Mouse (Mus musculus) MEL (cell line): ENCODE measurements at regions not wholly inside any gene's neighbourhood (a gene's known extent, or its start where the extent isn't known, plus 50 kb on each side); places are given as distances from the start of the nearest gene placed in this dataset.

ENCODE experiments used
- DNase-seq: peaks from one replicate; pipeline ENCODE4 v3.0.0; 2011; ENCODE audit warnings: low read depth, low spot score
- H3K27ac ChIP-seq: 2 replicates; pipeline ENCODE4 v1.5.1; 2012; ENCODE audit warnings: low read depth, mild to moderate bottlenecking, control low read depth, low read length, moderate library complexity; ENCODE audit not compliant: control insufficient read depth
- H3K27me3 ChIP-seq, 2 experiments: fragments of 150-350 bp in 1 of 2; sonication (generic) in 1 of 2; 2 replicates each; pipeline ENCODE4 v1.6.1; 2012; ENCODE audit warnings: low read length in 2 of 2, mild to moderate bottlenecking in 2 of 2, improper control_type of control experiment in 1 of 2, moderate library complexity in 1 of 2; ENCODE audit not compliant: insufficient read depth in 2 of 2, control insufficient read depth in 1 of 2
- H3K36me3 ChIP-seq, 2 experiments: 2 replicates each; pipeline ENCODE4 v1.6.1; 2012 to 2014; ENCODE audit warnings: low read length in 2 of 2, improper control_type of control experiment in 1 of 2, inconsistent platforms in 1 of 2, mild to moderate bottlenecking in 1 of 2; ENCODE audit not compliant: insufficient read depth in 2 of 2, control insufficient read depth in 1 of 2
- H3K4me1 ChIP-seq, 2 experiments: fragments of 150-350 bp in 1 of 2; sonication (generic) in 1 of 2; 2 replicates each; pipeline ENCODE4 v1.6.1; 2012; ENCODE audit warnings: low read length in 2 of 2, improper control_type of control experiment in 1 of 2, mild to moderate bottlenecking in 1 of 2; ENCODE audit not compliant: insufficient read depth in 2 of 2, control insufficient read depth in 1 of 2
- H3K4me3 ChIP-seq, 2 experiments: fragments of 150-350 bp in 1 of 2; sonication (generic) in 1 of 2; 2 replicates each; pipeline ENCODE4 v1.5.1; 2012; ENCODE audit warnings: low read depth in 2 of 2, low read length in 2 of 2, mild to moderate bottlenecking in 2 of 2, moderate library complexity in 2 of 2, control low read depth in 1 of 2, improper control_type of control experiment in 1 of 2; ENCODE audit not compliant: control insufficient read depth in 1 of 2, insufficient read depth in 1 of 2
- H3K79me2 ChIP-seq: 2 replicates; pipeline ENCODE4 v1.6.1; 2012; ENCODE audit warnings: mild to moderate bottlenecking, low read length, moderate library complexity; ENCODE audit not compliant: control insufficient read depth, poor library complexity, insufficient read depth
- H3K9ac ChIP-seq: 2 replicates; pipeline ENCODE4 v1.6.1; 2012; ENCODE audit warnings: low read depth, mild to moderate bottlenecking, control low read depth, low read length, moderate library complexity; ENCODE audit not compliant: control insufficient read depth, poor library complexity, severe bottlenecking
- H3K9me3 ChIP-seq: fragments of 150-350 bp; sonication (generic); replicated peaks from 2 replicates; pipeline ENCODE4 v1.6.1; 2012; ENCODE audit warnings: mild to moderate bottlenecking, low read length, improper control_type of control experiment, moderate library complexity; ENCODE audit not compliant: insufficient read depth
- CHD1 ChIP-seq: IDR thresholded peaks from 2 replicates; pipeline ENCODE4 v1.6.1; 2012; ENCODE audit warnings: low read depth, mild to moderate bottlenecking, inconsistent platforms, low read length, improper control_type of control experiment
- CHD2 ChIP-seq: IDR thresholded peaks from 2 replicates; pipeline ENCODE4 v1.6.1; 2011; ENCODE audit warnings: low read length, improper control_type of control experiment
- E2F4 ChIP-seq: IDR thresholded peaks from 2 replicates; pipeline ENCODE4 v1.6.1; 2011; ENCODE audit warnings: low read depth, low read length, improper control_type of control experiment, borderline replicate concordance
- EP300 ChIP-seq, 2 experiments: IDR thresholded peaks; 2 replicates each; pipeline ENCODE4 v1.6.1; 2011; ENCODE audit warnings: improper control_type of control experiment in 2 of 2, low read length in 2 of 2, low read depth in 1 of 2, mild to moderate bottlenecking in 1 of 2
- GABPA ChIP-seq: IDR thresholded peaks from 2 replicates; pipeline ENCODE4 v1.6.1; 2012; ENCODE audit warnings: low read depth, mild to moderate bottlenecking, inconsistent platforms, low read length, improper control_type of control experiment, moderate library complexity
- HCFC1 ChIP-seq: IDR thresholded peaks from 2 replicates; pipeline ENCODE4 v1.6.1; 2012; ENCODE audit warnings: low read depth, mild to moderate bottlenecking, inconsistent platforms, low read length, improper control_type of control experiment, moderate library complexity
- KAT2A ChIP-seq: conservative IDR thresholded peaks from 2 replicates; pipeline ENCODE4 v1.6.1; 2012; ENCODE audit warnings: low read depth, low read length, improper control_type of control experiment, inconsistent platforms
- MAFK ChIP-seq: IDR thresholded peaks from 2 replicates; pipeline ENCODE4 v1.6.1; 2011; ENCODE audit warnings: low read depth, mild to moderate bottlenecking, low read length, improper control_type of control experiment, borderline replicate concordance
- MEF2A ChIP-seq: IDR thresholded peaks from 2 replicates; pipeline ENCODE4 v1.6.1; 2014; ENCODE audit warnings: low read depth, mild to moderate bottlenecking, inconsistent platforms, low read length, improper control_type of control experiment; ENCODE audit not compliant: poor library complexity, insufficient replicate concordance, severe bottlenecking; ENCODE audit errors: extremely low read depth
- MXI1 ChIP-seq: IDR thresholded peaks from 2 replicates; pipeline ENCODE4 v1.6.1; 2011; ENCODE audit warnings: mild to moderate bottlenecking, low read depth, low read length, improper control_type of control experiment
- MYC ChIP-seq: IDR thresholded peaks from 2 replicates; pipeline ENCODE4 v1.6.1; 2011; ENCODE audit warnings: low read depth, mild to moderate bottlenecking, low read length, improper control_type of control experiment, moderate library complexity
- NELFE ChIP-seq: IDR thresholded peaks from 2 replicates; pipeline ENCODE4 v1.6.1; 2011; ENCODE audit warnings: low read depth, low read length, improper control_type of control experiment
- POLR2AphosphoS2 ChIP-seq: IDR thresholded peaks from 2 replicates; pipeline ENCODE4 v1.6.1; 2011; ENCODE audit warnings: low read length, improper control_type of control experiment
- RAD21 ChIP-seq: IDR thresholded peaks from 2 replicates; pipeline ENCODE4 v1.6.1; 2011; ENCODE audit warnings: mild to moderate bottlenecking, low read depth, low read length, improper control_type of control experiment
- RCOR1 ChIP-seq: IDR thresholded peaks from 2 replicates; pipeline ENCODE4 v1.6.1; 2012; ENCODE audit warnings: low read depth, mild to moderate bottlenecking, inconsistent platforms, low read length, improper control_type of control experiment
- SIN3A ChIP-seq: IDR thresholded peaks from 2 replicates; pipeline ENCODE4 v1.6.1; 2012; ENCODE audit warnings: low read length, improper control_type of control experiment, inconsistent platforms
- SMC3 ChIP-seq: IDR thresholded peaks from 2 replicates; pipeline ENCODE4 v1.6.1; 2011; ENCODE audit warnings: low read depth, low read length, improper control_type of control experiment
- TBP ChIP-seq: IDR thresholded peaks from 2 replicates; pipeline ENCODE4 v1.8.0; 2011; ENCODE audit warnings: low read depth, low read length, improper control_type of control experiment
- TCF12 ChIP-seq: IDR thresholded peaks from 2 replicates; pipeline ENCODE4 v1.6.1; 2014; ENCODE audit warnings: low read depth, mild to moderate bottlenecking, inconsistent platforms, low read length, improper control_type of control experiment, moderate library complexity
- UBTF ChIP-seq: IDR thresholded peaks from 2 replicates; pipeline ENCODE4 v1.6.1; 2012; ENCODE audit warnings: low read depth, mild to moderate bottlenecking, inconsistent platforms, low read length, improper control_type of control experiment, moderate library complexity, borderline replicate concordance; ENCODE audit not compliant: insufficient read depth
- USF2 ChIP-seq, 2 experiments: IDR thresholded peaks; 2 replicates each; pipeline ENCODE4 v1.6.1; 2011 to 2012; ENCODE audit warnings: improper control_type of control experiment in 2 of 2, low read length in 2 of 2, borderline replicate concordance in 1 of 2, inconsistent platforms in 1 of 2, low read depth in 1 of 2, mild to moderate bottlenecking in 1 of 2; ENCODE audit not compliant: insufficient read depth in 1 of 2
- ZKSCAN1 ChIP-seq: IDR thresholded peaks from 2 replicates; pipeline ENCODE4 v1.6.1; 2012; ENCODE audit warnings: low read depth, mild to moderate bottlenecking, inconsistent platforms, low read length, improper control_type of control experiment, moderate library complexity
- ZNF384 ChIP-seq: IDR thresholded peaks from 2 replicates; pipeline ENCODE4 v1.6.1; 2012; ENCODE audit warnings: low read depth, mild to moderate bottlenecking, inconsistent platforms, low read length, improper control_type of control experiment

GRCm38 (mm10) chr6:50815579-50815978 is 161.3 kb upstream of the Npvf start:
- no peak for TF ChIP-seq TCF12
- no peak for TF ChIP-seq MEF2A
- TF ChIP-seq NELFE: no peak
- no peak for TF ChIP-seq HCFC1
- no peak for TF ChIP-seq SMC3
- no peak for TF ChIP-seq EP300 (IDR thresholded peaks at IDR 0.05; ENCODE audit: low read depth in 1 of 2, low read length in 2 of 2)
- TF ChIP-seq TBP: no peak
- no peak for TF ChIP-seq CHD1
- TF ChIP-seq POLR2AphosphoS2: no peak
- TF ChIP-seq KAT2A: no peak
- no peak for TF ChIP-seq UBTF
- TF ChIP-seq MYC: no peak
- TF ChIP-seq ZNF384: no peak
- no peak for TF ChIP-seq CHD2
- DNase-seq: no peak
- Histone ChIP-seq H3K4me3 (no peak overlapping the region), H3K36me3 (no peaks in the 10 kb centered on the region), H3K9ac (no peak overlapping the region), H3K27me3 (no peaks in the 10 kb centered on the region), H3K9me3 (no peaks in the 10 kb centered on the region), H3K27ac (no peak overlapping the region), H3K4me1 (no peaks in the 10 kb centered on the region), H3K79me2 (no peaks in the 10 kb centered on the region)

- Histone ChIP-seq H3K9ac (no peak overlapping the region), H3K36me3 (no peaks in the 10 kb centered on the region), H3K9me3 (no peaks in the 10 kb centered on the region)
- TF ChIP-seq ZKSCAN1 (no peak), NELFE (no peak), USF2 (IDR thresholded peaks at IDR 0.05; ENCODE audit: borderline replicate concordance in 1 of 2, insufficient read depth in 1 of 2, low read depth in 1 of 2, low read length in 2 of 2) (no peak), E2F4 (no peak), MAFK (no peak), RCOR1 (no peak), RAD21 (no peak), MXI1 (no peak), SIN3A (no peak), GABPA (no peak), EP300 (IDR thresholded peaks at IDR 0.05; ENCODE audit: low read depth in 1 of 2, low read length in 2 of 2) (no peak), SMC3 (no peak), TBP (no peak)
- TF ChIP-seq, all 39 proteins: peak for 0
- no peak overlapping the region for H3K27ac ChIP-seq
- no peaks in the 10 kb centered on the region for H3K79me2 ChIP-seq
- H3K4me1 ChIP-seq: no peaks in the 10 kb centered on the region
- no peak overlapping the region for H3K4me3 ChIP-seq
- H3K27me3 ChIP-seq: no peaks in the 10 kb centered on the region
- DNase-seq: no peak
These were observed 163.2 kb upstream of the Npvf start for GRCm38 (mm10) chr6:50817430-50817829.
